Mouse (Mus musculus) MEL (cell line): ENCODE results near the gene Atg9b. TPM values are rescaled to one million over a fixed set of nuclear protein-coding genes. Genes with fewer than 3 reads are reported as not detected.
A peak's percentile ranks its signal among the peaks of the same experiment; 100 is the strongest.

ENCODE experiments used
- DNase-seq: peaks from one replicate; pipeline ENCODE4 v3.0.0; 2011; ENCODE audit warnings: low read depth, low spot score
- H3K27ac ChIP-seq: 2 replicates; pipeline ENCODE4 v1.5.1; 2012; ENCODE audit warnings: low read depth, mild to moderate bottlenecking, control low read depth, low read length, moderate library complexity; ENCODE audit not compliant: control insufficient read depth
- H3K27me3 ChIP-seq, 2 experiments: fragments of 150-350 bp in 1 of 2; sonication (generic) in 1 of 2; 2 replicates each; pipeline ENCODE4 v1.6.1; 2012; ENCODE audit warnings: low read length in 2 of 2, mild to moderate bottlenecking in 2 of 2, improper control_type of control experiment in 1 of 2, moderate library complexity in 1 of 2; ENCODE audit not compliant: insufficient read depth in 2 of 2, control insufficient read depth in 1 of 2
- H3K36me3 ChIP-seq, 2 experiments: 2 replicates each; pipeline ENCODE4 v1.6.1; 2012 to 2014; ENCODE audit warnings: low read length in 2 of 2, improper control_type of control experiment in 1 of 2, inconsistent platforms in 1 of 2, mild to moderate bottlenecking in 1 of 2; ENCODE audit not compliant: insufficient read depth in 2 of 2, control insufficient read depth in 1 of 2
- H3K4me1 ChIP-seq, 2 experiments: fragments of 150-350 bp in 1 of 2; sonication (generic) in 1 of 2; 2 replicates each; pipeline ENCODE4 v1.6.1; 2012; ENCODE audit warnings: low read length in 2 of 2, improper control_type of control experiment in 1 of 2, mild to moderate bottlenecking in 1 of 2; ENCODE audit not compliant: insufficient read depth in 2 of 2, control insufficient read depth in 1 of 2
- H3K4me3 ChIP-seq, 2 experiments: fragments of 150-350 bp in 1 of 2; sonication (generic) in 1 of 2; 2 replicates each; pipeline ENCODE4 v1.5.1; 2012; ENCODE audit warnings: low read depth in 2 of 2, low read length in 2 of 2, mild to moderate bottlenecking in 2 of 2, moderate library complexity in 2 of 2, control low read depth in 1 of 2, improper control_type of control experiment in 1 of 2; ENCODE audit not compliant: control insufficient read depth in 1 of 2, insufficient read depth in 1 of 2
- H3K79me2 ChIP-seq: 2 replicates; pipeline ENCODE4 v1.6.1; 2012; ENCODE audit warnings: mild to moderate bottlenecking, low read length, moderate library complexity; ENCODE audit not compliant: control insufficient read depth, poor library complexity, insufficient read depth
- H3K9ac ChIP-seq: 2 replicates; pipeline ENCODE4 v1.6.1; 2012; ENCODE audit warnings: low read depth, mild to moderate bottlenecking, control low read depth, low read length, moderate library complexity; ENCODE audit not compliant: control insufficient read depth, poor library complexity, severe bottlenecking
- H3K9me3 ChIP-seq: fragments of 150-350 bp; sonication (generic); replicated peaks from 2 replicates; pipeline ENCODE4 v1.6.1; 2012; ENCODE audit warnings: mild to moderate bottlenecking, low read length, improper control_type of control experiment, moderate library complexity; ENCODE audit not compliant: insufficient read depth
- BHLHE40 ChIP-seq: IDR thresholded peaks from 2 replicates; pipeline ENCODE4 v1.6.1; 2012; ENCODE audit warnings: low read depth, mild to moderate bottlenecking, inconsistent platforms, low read length, improper control_type of control experiment, borderline replicate concordance
- CHD1 ChIP-seq: IDR thresholded peaks from 2 replicates; pipeline ENCODE4 v1.6.1; 2012; ENCODE audit warnings: low read depth, mild to moderate bottlenecking, inconsistent platforms, low read length, improper control_type of control experiment
- CHD2 ChIP-seq: IDR thresholded peaks from 2 replicates; pipeline ENCODE4 v1.6.1; 2011; ENCODE audit warnings: low read length, improper control_type of control experiment
- CTCF ChIP-seq, 3 experiments: IDR thresholded peaks in 2 of 3; conservative IDR thresholded peaks in 1 of 3; 2 replicates each; pipeline ENCODE4 v1.5.1; 2011 to 2012; ENCODE audit warnings: low read length in 3 of 3, low read depth in 2 of 3, mild to moderate bottlenecking in 2 of 3, improper control_type of control experiment in 1 of 3, inconsistent platforms in 1 of 3, mixed read lengths in 1 of 3, moderate library complexity in 1 of 3; ENCODE audit not compliant: control insufficient read depth in 1 of 3, insufficient read depth in 1 of 3, poor library complexity in 1 of 3, severe bottlenecking in 1 of 3
- E2F4 ChIP-seq: IDR thresholded peaks from 2 replicates; pipeline ENCODE4 v1.6.1; 2011; ENCODE audit warnings: low read depth, low read length, improper control_type of control experiment, borderline replicate concordance
- ELF1 ChIP-seq: IDR thresholded peaks from 2 replicates; pipeline ENCODE4 v1.6.1; 2014; ENCODE audit warnings: low read depth, mild to moderate bottlenecking, inconsistent platforms, low read length, improper control_type of control experiment, moderate library complexity
- EP300 ChIP-seq, 2 experiments: IDR thresholded peaks; 2 replicates each; pipeline ENCODE4 v1.6.1; 2011; ENCODE audit warnings: improper control_type of control experiment in 2 of 2, low read length in 2 of 2, low read depth in 1 of 2, mild to moderate bottlenecking in 1 of 2
- ETS1 ChIP-seq: IDR thresholded peaks from 2 replicates; pipeline ENCODE4 v1.6.1; 2012; ENCODE audit warnings: low read depth, mild to moderate bottlenecking, inconsistent platforms, low read length, improper control_type of control experiment, moderate library complexity
- GABPA ChIP-seq: IDR thresholded peaks from 2 replicates; pipeline ENCODE4 v1.6.1; 2012; ENCODE audit warnings: low read depth, mild to moderate bottlenecking, inconsistent platforms, low read length, improper control_type of control experiment, moderate library complexity
- GATA1 ChIP-seq: IDR thresholded peaks from 2 replicates; pipeline ENCODE4 v1.6.1; 2011; ENCODE audit warnings: low read depth, low read length, improper control_type of control experiment
- HCFC1 ChIP-seq: IDR thresholded peaks from 2 replicates; pipeline ENCODE4 v1.6.1; 2012; ENCODE audit warnings: low read depth, mild to moderate bottlenecking, inconsistent platforms, low read length, improper control_type of control experiment, moderate library complexity
- JUND ChIP-seq: IDR thresholded peaks from 2 replicates; pipeline ENCODE4 v1.6.1; 2011; ENCODE audit warnings: low read depth, mild to moderate bottlenecking, improper control_type of control experiment, low read length
- KAT2A ChIP-seq: conservative IDR thresholded peaks from 2 replicates; pipeline ENCODE4 v1.6.1; 2012; ENCODE audit warnings: low read depth, low read length, improper control_type of control experiment, inconsistent platforms
- MAX ChIP-seq: IDR thresholded peaks from 2 replicates; pipeline ENCODE4 v1.6.1; 2011; ENCODE audit warnings: low read length, improper control_type of control experiment
- MAZ ChIP-seq: IDR thresholded peaks from 2 replicates; pipeline ENCODE4 v1.6.1; 2012; ENCODE audit warnings: low read depth, mild to moderate bottlenecking, inconsistent platforms, low read length, improper control_type of control experiment
- MEF2A ChIP-seq: IDR thresholded peaks from 2 replicates; pipeline ENCODE4 v1.6.1; 2014; ENCODE audit warnings: low read depth, mild to moderate bottlenecking, inconsistent platforms, low read length, improper control_type of control experiment; ENCODE audit not compliant: poor library complexity, insufficient replicate concordance, severe bottlenecking; ENCODE audit errors: extremely low read depth
- MXI1 ChIP-seq: IDR thresholded peaks from 2 replicates; pipeline ENCODE4 v1.6.1; 2011; ENCODE audit warnings: mild to moderate bottlenecking, low read depth, low read length, improper control_type of control experiment
- MYB ChIP-seq: IDR thresholded peaks from 2 replicates; pipeline ENCODE4 v1.6.1; 2011; ENCODE audit warnings: mild to moderate bottlenecking, low read depth, low read length, improper control_type of control experiment
- MYC ChIP-seq: IDR thresholded peaks from 2 replicates; pipeline ENCODE4 v1.6.1; 2011; ENCODE audit warnings: low read depth, mild to moderate bottlenecking, low read length, improper control_type of control experiment, moderate library complexity
- NELFE ChIP-seq: IDR thresholded peaks from 2 replicates; pipeline ENCODE4 v1.6.1; 2011; ENCODE audit warnings: low read depth, low read length, improper control_type of control experiment
- NRF1 ChIP-seq: IDR thresholded peaks from 2 replicates; pipeline ENCODE4 v1.6.1; 2014; ENCODE audit warnings: low read depth, mild to moderate bottlenecking, inconsistent platforms, low read length, improper control_type of control experiment, moderate library complexity; ENCODE audit not compliant: poor library complexity, insufficient read depth, severe bottlenecking
- POLR2A ChIP-seq, 2 experiments: IDR thresholded peaks; 2 replicates each; pipeline ENCODE4 v1.6.1; 2011 to 2012; ENCODE audit warnings: low read length in 2 of 2, mild to moderate bottlenecking in 2 of 2, control low read depth in 1 of 2, improper control_type of control experiment in 1 of 2, low read depth in 1 of 2, moderate library complexity in 1 of 2; ENCODE audit not compliant: control insufficient read depth in 1 of 2, insufficient read depth in 1 of 2, poor library complexity in 1 of 2
- POLR2AphosphoS2 ChIP-seq: IDR thresholded peaks from 2 replicates; pipeline ENCODE4 v1.6.1; 2011; ENCODE audit warnings: low read length, improper control_type of control experiment
- POLR2AphosphoS5 ChIP-seq: IDR thresholded peaks from 2 replicates; pipeline ENCODE4 v1.6.1; 2012; ENCODE audit warnings: low read depth, borderline replicate concordance, mild to moderate bottlenecking, inconsistent platforms, low read length, moderate library complexity, mixed read lengths
- RAD21 ChIP-seq: IDR thresholded peaks from 2 replicates; pipeline ENCODE4 v1.6.1; 2011; ENCODE audit warnings: mild to moderate bottlenecking, low read depth, low read length, improper control_type of control experiment
- RCOR1 ChIP-seq: IDR thresholded peaks from 2 replicates; pipeline ENCODE4 v1.6.1; 2012; ENCODE audit warnings: low read depth, mild to moderate bottlenecking, inconsistent platforms, low read length, improper control_type of control experiment
- SMC3 ChIP-seq: IDR thresholded peaks from 2 replicates; pipeline ENCODE4 v1.6.1; 2011; ENCODE audit warnings: low read depth, low read length, improper control_type of control experiment
- TAL1 ChIP-seq: IDR thresholded peaks from 2 replicates; pipeline ENCODE4 v1.6.1; 2012; ENCODE audit warnings: mild to moderate bottlenecking, inconsistent platforms, low read length, moderate library complexity, mixed read lengths
- TBP ChIP-seq: IDR thresholded peaks from 2 replicates; pipeline ENCODE4 v1.8.0; 2011; ENCODE audit warnings: low read depth, low read length, improper control_type of control experiment
- TCF12 ChIP-seq: IDR thresholded peaks from 2 replicates; pipeline ENCODE4 v1.6.1; 2014; ENCODE audit warnings: low read depth, mild to moderate bottlenecking, inconsistent platforms, low read length, improper control_type of control experiment, moderate library complexity
- UBTF ChIP-seq: IDR thresholded peaks from 2 replicates; pipeline ENCODE4 v1.6.1; 2012; ENCODE audit warnings: low read depth, mild to moderate bottlenecking, inconsistent platforms, low read length, improper control_type of control experiment, moderate library complexity, borderline replicate concordance; ENCODE audit not compliant: insufficient read depth
- USF1 ChIP-seq: IDR thresholded peaks from 2 replicates; pipeline ENCODE4 v1.6.1; 2014; ENCODE audit warnings: low read depth, mild to moderate bottlenecking, inconsistent platforms, low read length, improper control_type of control experiment, moderate library complexity
- USF2 ChIP-seq, 2 experiments: IDR thresholded peaks; 2 replicates each; pipeline ENCODE4 v1.6.1; 2011 to 2012; ENCODE audit warnings: improper control_type of control experiment in 2 of 2, low read length in 2 of 2, borderline replicate concordance in 1 of 2, inconsistent platforms in 1 of 2, low read depth in 1 of 2, mild to moderate bottlenecking in 1 of 2; ENCODE audit not compliant: insufficient read depth in 1 of 2
- ZC3H11A ChIP-seq: IDR thresholded peaks from 2 replicates; pipeline ENCODE4 v1.6.1; 2012; ENCODE audit warnings: low read depth, mild to moderate bottlenecking, inconsistent platforms, low read length, improper control_type of control experiment
- ZKSCAN1 ChIP-seq: IDR thresholded peaks from 2 replicates; pipeline ENCODE4 v1.6.1; 2012; ENCODE audit warnings: low read depth, mild to moderate bottlenecking, inconsistent platforms, low read length, improper control_type of control experiment, moderate library complexity
- ZMIZ1 ChIP-seq: IDR thresholded peaks from 2 replicates; pipeline ENCODE4 v1.6.1; 2012; ENCODE audit warnings: low read depth, mild to moderate bottlenecking, inconsistent platforms, low read length, improper control_type of control experiment, moderate library complexity
- ZNF384 ChIP-seq: IDR thresholded peaks from 2 replicates; pipeline ENCODE4 v1.6.1; 2012; ENCODE audit warnings: low read depth, mild to moderate bottlenecking, inconsistent platforms, low read length, improper control_type of control experiment
- polyA plus RNA-seq, 2 experiments: library from polyadenylated mRNA; stranded (reverse) in 1 of 2; unstranded in 1 of 2; fragments of >175 nt in 1 of 2; fragments of >200 nt in 1 of 2; gene quantifications; 2 replicates each; pipeline versions ENCODE4 v1.2.1 to v1.2.4; 2012; ENCODE audit warnings: low replicate concordance in 2 of 2, low read depth in 1 of 2; ENCODE audit not compliant: insufficient read length in 2 of 2, insufficient read depth in 1 of 2, missing spikeins in 1 of 2
- total RNA-seq: library from RNA; depleted of rRNA; stranded (reverse); fragments of 300-350 nt; gene quantifications from 2 replicates; pipeline ENCODE4 v1.2.3, GENCODE M21; 2012

Gene Atg9b
- total and polyA plus RNA-seq, 3 experiments, result 41.2 to 41.5 TPM; not detected in 1

GRCm38 (mm10) chr5:24348128-24348527 lies 43.8 kb downstream of the Atg9b start:
- Histone ChIP-seq H3K4me3 (peak overlapping the region; percentile 57 to 60), H3K9me3 (no peaks in the 10 kb centered on the region), H3K4me1 (peaks cover 25 to 49% of the 10 kb centered on the region in 2 experiments), H3K9ac (peak overlapping the region; percentile 66), H3K27me3 (no peaks in the 10 kb centered on the region), H3K36me3 (peaks cover 0 to 29% of the 10 kb centered on the region in 2 experiments; a peak in 2 of 4 replicates), H3K27ac (0 out of 2 replicates have a peak overlapping the region, but pooled peaks have one; percentile 13), H3K79me2 (no peaks in the 10 kb centered on the region; the same call in 1 of the 2 replicates)
- DNase-seq, result peak; percentile 98
- no peak for TF ChIP-seq CTCF (IDR thresholded peaks at IDR 0.05 in 2 of 3, conservative IDR thresholded peaks at IDR 0.05 in 1 of 3; ENCODE audit: control insufficient read depth in 1 of 3, insufficient read depth in 1 of 3, low read depth in 2 of 3, low read length in 3 of 3, poor library complexity in 1 of 3, severe bottlenecking in 1 of 3)
- peak; percentile 54 for TF ChIP-seq ELF1
- no peak for TF ChIP-seq POLR2AphosphoS5
- peak; percentile 77; the same call in 1 of the 2 replicates for TF ChIP-seq ZMIZ1
- no peak for TF ChIP-seq USF2 (IDR thresholded peaks at IDR 0.05; ENCODE audit: borderline replicate concordance in 1 of 2, insufficient read depth in 1 of 2, low read depth in 1 of 2, low read length in 2 of 2)
- TF ChIP-seq NELFE, result peak; percentile 83
- no peak for TF ChIP-seq ZNF384
- peak; percentile 47; the same call in 1 of the 2 replicates for TF ChIP-seq HCFC1
- TF ChIP-seq MAX, result peak; percentile 19; the same call in 1 of the 2 replicates
- no peak for TF ChIP-seq RAD21
- no peak for TF ChIP-seq MYB
- no peak for TF ChIP-seq MEF2A
- TF ChIP-seq POLR2A (IDR thresholded peaks at IDR 0.05; ENCODE audit: control insufficient read depth in 1 of 2, insufficient read depth in 1 of 2, low read depth in 1 of 2, low read length in 2 of 2, poor library complexity in 1 of 2), result peak; percentile 77 to 80
- no peak for TF ChIP-seq UBTF
- TF ChIP-seq USF1, result peak; percentile 4; the same call in 1 of the 2 replicates
- no peak for TF ChIP-seq SMC3
- peak; percentile 63; the same call in 1 of the 2 replicates for TF ChIP-seq MXI1
- no peak for TF ChIP-seq E2F4
- no peak for TF ChIP-seq MYC
- TF ChIP-seq BHLHE40, result no peak
- TF ChIP-seq TBP, result no peak
- no peak for TF ChIP-seq JUND
- no peak for TF ChIP-seq ZKSCAN1
- no peak for TF ChIP-seq EP300 (IDR thresholded peaks at IDR 0.05; ENCODE audit: low read depth in 1 of 2, low read length in 2 of 2)
- no peak for TF ChIP-seq MAZ
- TF ChIP-seq ZC3H11A, result no peak
- no peak for TF ChIP-seq GATA1
- no peak for TF ChIP-seq CHD2
- no peak for TF ChIP-seq RCOR1
- TF ChIP-seq CHD1, result no peak
- peak; percentile 78 for TF ChIP-seq NRF1
- no peak for TF ChIP-seq TAL1
- TF ChIP-seq KAT2A, result no peak
- TF ChIP-seq POLR2AphosphoS2, result peak; percentile 81; the same call in 1 of the 2 replicates
- no peak for TF ChIP-seq GABPA
- peak; percentile 53; the same call in 1 of the 2 replicates for TF ChIP-seq TCF12
- no peak for TF ChIP-seq ETS1
